Mouse (Mus musculus): ENCODE results near the gene Terb1. TPM values are rescaled to one million over a fixed set of nuclear protein-coding genes. Genes with fewer than 3 reads are reported as not detected.

Gene Terb1
- polyA plus RNA-seq, 1 experiment from 2014 or later = 0.15 TPM

DNA sequence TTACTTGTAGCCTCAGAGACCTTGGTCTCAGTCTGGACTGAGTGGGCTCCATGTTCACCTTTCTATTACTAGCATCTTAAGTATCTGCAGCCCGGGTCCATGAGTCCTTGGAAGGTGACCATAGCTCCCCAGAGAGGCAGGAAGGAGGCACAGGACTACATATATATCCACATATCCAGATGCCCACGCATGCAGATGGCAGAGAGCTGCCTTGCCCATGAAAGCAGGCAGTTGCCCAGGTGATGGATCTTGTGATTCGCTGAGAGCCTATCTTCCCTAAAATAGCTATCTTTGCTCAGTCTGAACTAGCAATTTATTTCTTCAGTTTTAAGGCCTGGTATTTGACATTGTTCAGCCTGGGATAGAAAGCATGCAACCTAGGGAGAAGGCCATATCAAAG, 98.2 kb downstream of the Terb1 start:
- H3K4me3 ChIP-seq = no peak overlapping the region
- WGBS = 77% methylated on average over 3 of the region's 3 CpGs
- H3K4me1 ChIP-seq = peaks cover 39% of the 10 kb centered on the region
- no peak overlapping the region for H3K9ac ChIP-seq
- no peak for ATAC-seq (ENCODE audit: extremely low read depth, insufficient number of reproducible peaks, low FRiP score, low TSS enrichment)
- no peak overlapping the region for H3K4me2 ChIP-seq
- peaks cover 10% of the 10 kb centered on the region for H3K36me3 ChIP-seq
- H3K27ac ChIP-seq (replicated peaks) = no peak overlapping the region
- no peaks in the 10 kb centered on the region for H3K9me3 ChIP-seq
- H3K27me3 ChIP-seq (replicated peaks) = no peaks in the 10 kb centered on the region

DNA sequence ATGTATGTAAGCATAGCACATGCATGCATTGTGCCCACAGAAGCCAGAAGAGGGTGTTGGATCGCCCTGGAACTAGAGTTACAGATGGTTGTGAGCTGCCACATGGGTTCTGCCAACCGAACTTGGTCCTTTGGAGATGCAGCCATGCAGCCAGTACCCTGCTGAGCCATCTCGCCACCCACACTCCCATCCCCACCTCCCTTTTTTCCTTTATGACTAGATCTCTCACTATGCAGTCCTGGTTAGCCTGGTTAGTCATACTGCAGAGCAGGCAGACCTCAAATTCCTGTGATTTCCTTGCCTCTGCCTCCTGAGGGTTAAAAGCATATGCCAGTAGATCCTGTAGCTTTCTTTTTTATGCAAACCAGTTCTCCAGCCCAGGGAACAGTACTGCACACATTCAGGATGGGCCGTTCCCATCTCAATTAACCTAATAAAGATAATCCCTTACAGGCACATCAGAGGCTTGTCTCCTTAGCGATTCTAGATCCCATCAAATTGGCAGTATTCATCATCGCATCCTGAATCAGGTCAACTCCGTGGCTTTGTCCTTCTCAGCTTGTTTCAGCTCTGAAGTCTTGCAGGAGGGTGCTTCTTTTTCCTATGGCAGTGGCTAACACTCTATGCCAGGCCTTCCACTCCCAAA, 99.0 kb downstream of the Terb1 start:
- peaks cover 44% of the 10 kb centered on the region for H3K4me1 ChIP-seq
- no peak overlapping the region for H3K27ac ChIP-seq (replicated peaks)
- no peaks in the 10 kb centered on the region for H3K9me3 ChIP-seq
- H3K36me3 ChIP-seq = peaks cover 5% of the 10 kb centered on the region; the same call in 1 of the 2 replicates
- no peak overlapping the region for H3K4me2 ChIP-seq
- H3K4me3 ChIP-seq = no peak overlapping the region
- no peak overlapping the region for H3K9ac ChIP-seq
- no peak for ATAC-seq (ENCODE audit: extremely low read depth, insufficient number of reproducible peaks, low FRiP score, low TSS enrichment)
- 69% methylated on average over 7 of the region's 7 CpGs for WGBS
- no peaks in the 10 kb centered on the region for H3K27me3 ChIP-seq (replicated peaks)

DNA sequence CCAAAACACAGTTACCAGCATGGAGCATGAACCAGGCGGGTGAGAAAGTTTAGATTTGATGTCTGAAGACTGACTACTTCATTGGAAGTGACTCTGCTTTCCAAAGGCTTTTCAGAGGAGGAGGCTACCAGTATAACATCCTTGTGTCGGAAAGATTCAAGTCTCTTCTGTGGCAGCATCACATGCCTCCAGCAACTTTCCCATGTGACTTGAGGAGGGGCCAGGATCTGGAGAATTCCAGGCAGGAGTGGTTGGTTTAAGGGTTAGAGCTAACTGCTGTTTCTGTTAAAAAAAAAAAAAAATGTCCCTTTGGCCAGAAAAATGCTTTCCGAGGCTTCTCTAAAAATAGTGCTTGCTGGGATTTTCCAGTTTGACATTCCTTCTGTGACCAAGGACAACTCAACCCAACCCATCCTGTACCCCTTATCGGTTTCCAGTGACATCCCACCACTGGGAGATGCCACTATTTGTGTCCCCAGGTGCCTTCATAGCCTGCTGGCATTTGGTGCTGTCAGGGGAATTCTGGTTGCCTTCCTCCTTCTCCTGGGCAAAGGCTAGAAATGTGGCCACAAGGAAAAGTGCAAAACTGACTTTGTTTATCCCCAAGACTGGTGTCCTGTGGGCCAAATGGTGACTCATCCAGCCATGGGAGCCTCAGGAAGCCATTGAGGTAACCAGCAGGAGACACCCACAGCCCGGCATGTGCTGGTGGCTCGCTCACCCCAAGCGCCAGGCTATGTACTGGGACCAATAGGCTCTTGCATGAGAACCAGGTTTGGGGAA, 101.2 kb downstream of the Terb1 start:
- Histone ChIP-seq H3K27ac (replicated peaks) (no peak overlapping the region), H3K27me3 (replicated peaks) (no peaks in the 10 kb centered on the region), H3K9ac (no peak overlapping the region), H3K4me2 (no peak overlapping the region), H3K36me3 (no peaks in the 10 kb centered on the region), H3K4me3 (no peak overlapping the region), H3K9me3 (no peaks in the 10 kb centered on the region), H3K4me1 (peaks cover 46% of the 10 kb centered on the region)
- 74% methylated on average over 7 of the region's 7 CpGs for WGBS
- no peak for ATAC-seq (ENCODE audit: extremely low read depth, insufficient number of reproducible peaks, low FRiP score, low TSS enrichment)

DNA sequence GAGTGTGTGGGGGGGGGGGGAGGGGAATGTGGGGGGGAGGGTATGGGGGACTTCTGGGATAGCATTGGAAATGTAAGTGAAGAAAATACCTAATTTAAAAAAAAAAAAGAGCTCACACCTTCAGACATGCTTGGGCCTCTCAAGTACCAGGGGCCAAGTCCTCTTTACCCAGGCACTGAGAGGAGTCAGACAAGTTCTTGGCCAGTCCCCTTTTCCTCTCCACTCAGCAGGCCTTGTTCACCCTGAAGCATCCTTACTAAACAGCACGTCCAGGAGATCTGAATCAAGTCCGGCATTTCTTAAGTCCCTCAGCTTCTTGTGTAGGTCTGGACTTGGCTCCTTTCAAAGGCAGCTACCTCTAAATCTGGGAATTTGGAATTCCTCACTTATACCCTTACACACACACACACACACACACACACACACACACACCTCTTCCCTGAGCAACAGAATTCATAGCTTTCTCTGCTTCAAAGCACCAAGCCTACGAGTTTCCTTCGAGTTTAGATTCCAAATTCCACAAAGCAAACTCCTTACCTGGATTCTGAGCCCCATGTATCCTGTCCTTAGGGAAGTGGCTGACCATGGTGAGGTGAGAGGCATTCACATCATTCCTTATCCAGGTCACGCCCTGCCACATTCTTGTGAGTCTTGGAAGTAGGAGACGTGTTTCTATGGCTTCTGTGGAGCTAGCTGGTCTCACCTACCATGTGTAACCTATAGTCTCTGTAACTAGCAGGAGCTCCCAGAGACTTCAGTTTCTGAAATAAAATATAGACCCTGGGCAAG, 103.2 kb downstream of the Terb1 start:
- Histone ChIP-seq H3K4me2 (no peak overlapping the region), H3K36me3 (no peaks in the 10 kb centered on the region), H3K4me1 (peaks cover 28% of the 10 kb centered on the region), H3K27ac (replicated peaks) (no peak overlapping the region), H3K4me3 (no peak overlapping the region), H3K27me3 (replicated peaks) (no peaks in the 10 kb centered on the region), H3K9ac (no peak overlapping the region), H3K9me3 (no peaks in the 10 kb centered on the region)
- WGBS = 72% methylated on average over 6 of the region's 6 CpGs
- ATAC-seq (ENCODE audit: extremely low read depth, insufficient number of reproducible peaks, low FRiP score, low TSS enrichment) = no peak

DNA sequence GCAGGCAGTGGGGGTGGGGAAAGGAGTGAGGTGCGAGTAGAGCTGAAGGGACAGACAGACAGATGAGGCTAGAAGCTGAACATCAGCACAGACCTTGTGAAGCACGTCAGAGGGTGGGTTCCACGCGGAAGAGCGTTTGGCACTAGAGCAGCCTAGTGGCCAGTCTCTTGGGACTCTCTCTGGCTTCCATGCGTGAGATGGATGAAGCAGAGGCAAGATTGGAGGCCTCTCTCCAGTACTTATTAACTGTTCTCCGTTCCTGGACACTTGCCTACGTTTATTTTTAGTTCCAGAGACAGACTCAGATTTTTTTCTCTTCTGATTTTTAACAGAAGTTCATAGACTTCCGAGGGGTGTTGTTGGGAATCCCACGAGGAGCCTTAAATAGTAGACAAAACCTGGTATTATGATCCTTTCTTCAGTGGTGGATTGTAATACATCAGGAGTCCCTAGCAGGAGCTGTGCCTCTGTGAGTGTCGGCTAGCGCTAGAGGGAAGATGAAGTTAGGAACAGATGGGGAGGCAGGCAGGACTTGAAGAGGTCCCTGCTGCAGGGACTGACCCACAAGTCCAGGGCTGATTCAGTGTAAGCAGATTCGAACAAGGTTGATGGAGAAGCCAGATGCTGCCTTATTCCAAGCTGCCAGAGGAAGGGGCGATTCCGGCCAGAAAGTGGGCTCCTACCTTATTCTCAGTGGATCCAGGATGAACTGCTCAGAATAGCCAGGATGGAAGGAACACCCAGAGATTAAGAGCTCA, 104.1 kb downstream of the Terb1 start:
- 42% methylated on average over 15 of the region's 15 CpGs for WGBS
- no peak for ATAC-seq (ENCODE audit: extremely low read depth, insufficient number of reproducible peaks, low FRiP score, low TSS enrichment)
- Histone ChIP-seq H3K36me3 (no peaks in the 10 kb centered on the region), H3K4me3 (no peak overlapping the region), H3K27me3 (replicated peaks) (no peaks in the 10 kb centered on the region), H3K27ac (replicated peaks) (peak overlapping the region; percentile 54), H3K9ac (no peak overlapping the region), H3K4me1 (peaks cover 34% of the 10 kb centered on the region), H3K4me2 (peak overlapping the region; percentile 12; the same call in 1 of the 2 replicates), H3K9me3 (no peaks in the 10 kb centered on the region)

DNA sequence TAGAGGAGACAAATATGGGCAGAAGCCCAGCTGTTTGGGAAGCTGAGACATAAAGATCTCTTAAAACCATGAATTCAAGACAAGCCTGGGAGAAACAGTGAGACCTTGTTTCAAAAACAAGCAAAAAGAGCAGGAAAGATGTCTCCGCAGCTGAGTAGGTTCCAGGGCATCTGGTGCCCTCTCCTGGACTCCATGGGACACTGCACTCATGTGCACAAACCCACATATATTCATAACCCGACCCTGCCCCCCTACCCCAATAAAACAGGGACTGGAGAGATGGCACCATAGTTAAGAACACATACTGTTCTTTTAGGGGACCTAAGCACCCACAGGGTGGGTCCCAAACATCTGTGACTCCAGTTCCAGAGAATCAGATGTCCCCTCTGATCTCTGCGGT, 106.1 kb downstream of the Terb1 start:
- Histone ChIP-seq H3K9me3 (no peaks in the 10 kb centered on the region), H3K4me2 (no peak overlapping the region), H3K4me1 (peaks cover 38% of the 10 kb centered on the region), H3K27ac (replicated peaks) (no peak overlapping the region), H3K9ac (no peak overlapping the region), H3K4me3 (no peak overlapping the region), H3K36me3 (no peaks in the 10 kb centered on the region), H3K27me3 (replicated peaks) (no peaks in the 10 kb centered on the region)
- no peak for ATAC-seq (ENCODE audit: extremely low read depth, insufficient number of reproducible peaks, low FRiP score, low TSS enrichment)
- 72% methylated on average over 3 of the region's 3 CpGs for WGBS

Other genes with a start within 250 kb of the Terb1 start
- gene Cmtm2a, start 216.7 kb downstream of the Terb1 start, polyA plus RNA-seq (2015; fragmentation: Nextera tagmentation; extraction: Ambion mirVana) = not detected in 2 replicates
- gene Gm45711, start 199.8 kb downstream of the Terb1 start, polyA plus RNA-seq (2015; fragmentation: Nextera tagmentation; extraction: Ambion mirVana) = not detected in 2 replicates
- gene Cmtm1, start 199.8 kb downstream of the Terb1 start, polyA plus RNA-seq (2015; fragmentation: Nextera tagmentation; extraction: Ambion mirVana) = not detected in 2 replicates
- gene Gm11020, start 188.3 kb downstream of the Terb1 start, polyA plus RNA-seq (2015; fragmentation: Nextera tagmentation; extraction: Ambion mirVana) = not detected in 2 replicates
- not detected in 2 replicates for gene Cmtm2b, start 187.7 kb downstream of the Terb1 start, polyA plus RNA-seq (2015; fragmentation: Nextera tagmentation; extraction: Ambion mirVana)
- 95.9 and 100 TPM in 2 replicates for gene Cmtm3, start 170.5 kb downstream of the Terb1 start, polyA plus RNA-seq (2015; fragmentation: Nextera tagmentation; extraction: Ambion mirVana)
- gene Cmtm4, start 114.1 kb downstream of the Terb1 start, polyA plus RNA-seq (2015; fragmentation: Nextera tagmentation; extraction: Ambion mirVana) = 1.2 and 1.6 TPM in 2 replicates
- gene Dync1li2, start 66.9 kb downstream of the Terb1 start, polyA plus RNA-seq (2015; fragmentation: Nextera tagmentation; extraction: Ambion mirVana) = 45.0 and 51.1 TPM in 2 replicates
- 71.5 and 73.8 TPM in 2 replicates for gene Nae1, start 24.7 kb upstream of the Terb1 start, polyA plus RNA-seq (2015; fragmentation: Nextera tagmentation; extraction: Ambion mirVana)
- gene Car7, start 24.8 kb upstream of the Terb1 start, polyA plus RNA-seq (2015; fragmentation: Nextera tagmentation; extraction: Ambion mirVana) = 0.80 and 1.4 TPM in 2 replicates
- 7.1 and 7.3 TPM in 2 replicates for gene Pdp2, start 81.5 kb upstream of the Terb1 start, polyA plus RNA-seq (2015; fragmentation: Nextera tagmentation; extraction: Ambion mirVana)
- gene Cdh16, start 114.5 kb upstream of the Terb1 start, polyA plus RNA-seq (2015; fragmentation: Nextera tagmentation; extraction: Ambion mirVana) = 18.2 and 18.4 TPM in 2 replicates
- 285 and 323 TPM in 2 replicates for gene Rrad, start 121.4 kb upstream of the Terb1 start, polyA plus RNA-seq (2015; fragmentation: Nextera tagmentation; extraction: Ambion mirVana)
- 186 and 228 TPM in 2 replicates for gene Ciao2b, start 132.1 kb upstream of the Terb1 start, polyA plus RNA-seq (2015; fragmentation: Nextera tagmentation; extraction: Ambion mirVana)
- gene Ces2a, start 224.1 kb upstream of the Terb1 start, polyA plus RNA-seq (2015; fragmentation: Nextera tagmentation; extraction: Ambion mirVana) = 0.23 TPM in 1 of 2 replicates, not detected in the other

Measured in heart, embryonic 13.5 days (tissue).